Mouse (Mus musculus): ENCODE results near the gene Acy3.

DNA sequence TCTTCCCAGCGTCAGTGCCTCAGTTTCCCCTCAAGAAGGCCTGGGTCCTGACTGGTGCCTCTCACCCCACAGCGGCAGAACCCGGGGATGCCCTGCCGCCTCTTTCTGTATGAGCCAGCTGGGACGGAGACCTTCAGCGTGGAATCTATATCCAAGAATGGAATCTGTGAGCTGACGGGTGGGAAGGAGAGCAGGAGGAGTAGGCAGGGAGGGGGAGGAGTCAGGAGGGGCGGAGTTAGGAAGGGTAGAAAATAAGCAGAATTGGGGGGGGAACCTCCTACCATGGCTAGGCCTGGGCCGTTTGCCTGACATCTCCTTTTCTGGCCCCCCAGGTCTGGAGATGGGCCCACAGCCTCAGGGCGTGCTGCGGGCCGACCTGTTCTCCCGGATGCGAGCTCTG is 1.7 kb downstream of the Acy3 start:
- TF ChIP-seq NRF1 (IDR thresholded peaks at IDR 0.05; ENCODE audit: insufficient read depth, low read depth, low read length, poor library complexity, severe bottlenecking) (no peak), CTCF (IDR thresholded peaks at IDR 0.05 in 2 of 3, conservative IDR thresholded peaks at IDR 0.05 in 1 of 3; ENCODE audit: control insufficient read depth in 1 of 3, insufficient read depth in 1 of 3, low read depth in 2 of 3, low read length in 3 of 3, poor library complexity in 1 of 3, severe bottlenecking in 1 of 3) (no peak)

Data from MEL (cell line).